Mouse (Mus musculus): ENCODE results near the gene Dap. TPM values are rescaled to one million over a fixed set of nuclear protein-coding genes. Genes with fewer than 3 reads are reported as not detected.

The Dap gene
- polyA plus RNA-seq, 1 experiment from 2014 or later: 65.1 TPM

- peaks cover 15% of the 10 kb centered on the region for H3K4me1 ChIP-seq (ENCODE audit: control insufficient read depth, insufficient read depth, low read length)
- H3K4me2 ChIP-seq: no peak overlapping the region
- no peak overlapping the region for H3K4me3 ChIP-seq (ENCODE audit: low read depth, low read length)
- no peak for ATAC-seq (replicated peaks; ENCODE audit: insufficient number of reproducible peaks, low FRiP score, low TSS enrichment)
- H3K36me3 ChIP-seq (ENCODE audit: control insufficient read depth, insufficient read depth, low read length): no peaks in the 10 kb centered on the region
- no peak overlapping the region for H3K27ac ChIP-seq (ENCODE audit: low read depth, low read length)
- no peak overlapping the region for H3K9ac ChIP-seq (ENCODE audit: low read depth, low read length)
- no peaks in the 10 kb centered on the region for H3K9me3 ChIP-seq (replicated peaks; ENCODE audit: control insufficient read depth, low read length)
- no peaks in the 10 kb centered on the region for H3K27me3 ChIP-seq (ENCODE audit: control insufficient read depth, insufficient read depth, low read length)
- 91% methylated on average over 1 of the region's 1 CpGs for WGBS (ENCODE audit: insufficient replicate concordance)
Observed at GRCm38 (mm10) chr15:31233006-31233405, 8.9 kb downstream of the Dap start.

- no peak overlapping the region for H3K4me2 ChIP-seq
- no peak overlapping the region for H3K4me3 ChIP-seq (ENCODE audit: low read depth, low read length)
- H3K36me3 ChIP-seq (ENCODE audit: control insufficient read depth, insufficient read depth, low read length): no peaks in the 10 kb centered on the region; the same call in 1 of the 2 replicates
- 83% methylated on average over 9 of the region's 9 CpGs for WGBS (ENCODE audit: insufficient replicate concordance)
- H3K27ac ChIP-seq (ENCODE audit: low read depth, low read length): no peak overlapping the region
- H3K4me1 ChIP-seq (ENCODE audit: control insufficient read depth, insufficient read depth, low read length): peaks cover 19% of the 10 kb centered on the region
- no peaks in the 10 kb centered on the region for H3K9me3 ChIP-seq (replicated peaks; ENCODE audit: control insufficient read depth, low read length)
- no peak overlapping the region for H3K9ac ChIP-seq (ENCODE audit: low read depth, low read length)
- ATAC-seq (replicated peaks; ENCODE audit: insufficient number of reproducible peaks, low FRiP score, low TSS enrichment): no peak
- H3K27me3 ChIP-seq (ENCODE audit: control insufficient read depth, insufficient read depth, low read length): no peaks in the 10 kb centered on the region
Observed at GRCm38 (mm10) chr15:31235794-31236548, 11.9 kb downstream of the Dap start.

GRCm38 (mm10) chr15:31236549-31236907 is 12.4 kb downstream of the Dap start:
- Histone ChIP-seq H3K4me3 (ENCODE audit: low read depth, low read length) (no peak overlapping the region), H3K27me3 (ENCODE audit: control insufficient read depth, insufficient read depth, low read length) (no peaks in the 10 kb centered on the region), H3K4me2 (no peak overlapping the region), H3K27ac (ENCODE audit: low read depth, low read length) (no peak overlapping the region), H3K9me3 (replicated peaks; ENCODE audit: control insufficient read depth, low read length) (no peaks in the 10 kb centered on the region), H3K36me3 (ENCODE audit: control insufficient read depth, insufficient read depth, low read length) (no peaks in the 10 kb centered on the region; the same call in none of the 2 replicates), H3K4me1 (ENCODE audit: control insufficient read depth, insufficient read depth, low read length) (peaks cover 19% of the 10 kb centered on the region), H3K9ac (ENCODE audit: low read depth, low read length) (no peak overlapping the region)
- no peak for ATAC-seq (replicated peaks; ENCODE audit: insufficient number of reproducible peaks, low FRiP score, low TSS enrichment)
- WGBS (ENCODE audit: insufficient replicate concordance): 88% methylated on average over 9 of the region's 9 CpGs

- no peak overlapping the region for H3K4me3 ChIP-seq (ENCODE audit: low read depth, low read length)
- H3K4me1 ChIP-seq (ENCODE audit: control insufficient read depth, insufficient read depth, low read length): peaks cover 19% of the 10 kb centered on the region
- ATAC-seq (replicated peaks; ENCODE audit: insufficient number of reproducible peaks, low FRiP score, low TSS enrichment): peak; percentile 29; the same call in 1 of the 2 replicates
- H3K27ac ChIP-seq (ENCODE audit: low read depth, low read length): peak overlapping the region; percentile 50
- peaks cover 5% of the 10 kb centered on the region for H3K36me3 ChIP-seq (ENCODE audit: control insufficient read depth, insufficient read depth, low read length)
- no peaks in the 10 kb centered on the region for H3K27me3 ChIP-seq (ENCODE audit: control insufficient read depth, insufficient read depth, low read length)
- H3K4me2 ChIP-seq: no peak overlapping the region
- H3K9ac ChIP-seq (ENCODE audit: low read depth, low read length): peak overlapping the region; percentile 10; the same call in 1 of the 2 replicates
- 41% methylated on average over 11 of the region's 11 CpGs for WGBS (ENCODE audit: insufficient replicate concordance)
- H3K9me3 ChIP-seq (replicated peaks; ENCODE audit: control insufficient read depth, low read length): no peaks in the 10 kb centered on the region
Observed at GRCm38 (mm10) chr15:31237368-31237767, 13.3 kb downstream of the Dap start.

- H3K4me2 ChIP-seq: no peak overlapping the region
- H3K36me3 ChIP-seq (ENCODE audit: control insufficient read depth, insufficient read depth, low read length): peaks cover 5% of the 10 kb centered on the region
- no peak overlapping the region for H3K4me3 ChIP-seq (ENCODE audit: low read depth, low read length)
- no peak for ATAC-seq (replicated peaks; ENCODE audit: insufficient number of reproducible peaks, low FRiP score, low TSS enrichment)
- H3K9me3 ChIP-seq (replicated peaks; ENCODE audit: control insufficient read depth, low read length): no peaks in the 10 kb centered on the region
- no peaks in the 10 kb centered on the region for H3K27me3 ChIP-seq (ENCODE audit: control insufficient read depth, insufficient read depth, low read length)
- peaks cover 19% of the 10 kb centered on the region for H3K4me1 ChIP-seq (ENCODE audit: control insufficient read depth, insufficient read depth, low read length)
- H3K9ac ChIP-seq (ENCODE audit: low read depth, low read length): no peak overlapping the region
- 0 out of 2 replicates have a peak overlapping the region, but pooled peaks have one; percentile 50 for H3K27ac ChIP-seq (ENCODE audit: low read depth, low read length)
- WGBS (ENCODE audit: insufficient replicate concordance): 68% methylated on average over 5 of the region's 5 CpGs
Observed at GRCm38 (mm10) chr15:31237898-31238297, 13.8 kb downstream of the Dap start.

- WGBS (ENCODE audit: insufficient replicate concordance): 63% methylated on average over 11 of the region's 11 CpGs
- no peak overlapping the region for H3K27ac ChIP-seq (ENCODE audit: low read depth, low read length)
- H3K4me2 ChIP-seq: no peak overlapping the region
Observed at GRCm38 (mm10) chr15:31238611-31239010, 14.5 kb downstream of the Dap start.

GRCm38 (mm10) chr15:31239713-31240112 is 15.6 kb downstream of the Dap start:
- H3K4me2 ChIP-seq: no peak overlapping the region
- 78% methylated on average over 13 of the region's 13 CpGs for WGBS (ENCODE audit: insufficient replicate concordance)
- H3K9me3 ChIP-seq (replicated peaks; ENCODE audit: control insufficient read depth, low read length): no peaks in the 10 kb centered on the region
- no peak overlapping the region for H3K27ac ChIP-seq (ENCODE audit: low read depth, low read length)
- H3K4me3 ChIP-seq (ENCODE audit: low read depth, low read length): no peak overlapping the region
- H3K36me3 ChIP-seq (ENCODE audit: control insufficient read depth, insufficient read depth, low read length): peaks cover 5% of the 10 kb centered on the region
- no peak overlapping the region for H3K9ac ChIP-seq (ENCODE audit: low read depth, low read length)
- no peak for ATAC-seq (replicated peaks; ENCODE audit: insufficient number of reproducible peaks, low FRiP score, low TSS enrichment)
- peaks cover 19% of the 10 kb centered on the region for H3K4me1 ChIP-seq (ENCODE audit: control insufficient read depth, insufficient read depth, low read length)
- no peaks in the 10 kb centered on the region for H3K27me3 ChIP-seq (ENCODE audit: control insufficient read depth, insufficient read depth, low read length)

More at GRCm38 (mm10) chr15:31238611-31239010, 14.5 kb downstream of the Dap start:
- H3K4me1 ChIP-seq (ENCODE audit: control insufficient read depth, insufficient read depth, low read length): peaks cover 19% of the 10 kb centered on the region
- 0 out of 2 replicates have a peak overlapping the region, but pooled peaks have one; percentile 22 for H3K9ac ChIP-seq (ENCODE audit: low read depth, low read length)
- no peak overlapping the region for H3K4me3 ChIP-seq (ENCODE audit: low read depth, low read length)
- no peak for ATAC-seq (replicated peaks; ENCODE audit: insufficient number of reproducible peaks, low FRiP score, low TSS enrichment)
- peaks cover 5% of the 10 kb centered on the region for H3K36me3 ChIP-seq (ENCODE audit: control insufficient read depth, insufficient read depth, low read length)
- H3K27me3 ChIP-seq (ENCODE audit: control insufficient read depth, insufficient read depth, low read length): no peaks in the 10 kb centered on the region
- no peaks in the 10 kb centered on the region for H3K9me3 ChIP-seq (replicated peaks; ENCODE audit: control insufficient read depth, low read length)

GRCm38 (mm10) chr15:31240181-31240580 is 16.1 kb downstream of the Dap start:
- Histone ChIP-seq H3K27me3 (ENCODE audit: control insufficient read depth, insufficient read depth, low read length) (no peaks in the 10 kb centered on the region), H3K36me3 (ENCODE audit: control insufficient read depth, insufficient read depth, low read length) (peaks cover 5% of the 10 kb centered on the region), H3K4me2 (no peak overlapping the region), H3K4me1 (ENCODE audit: control insufficient read depth, insufficient read depth, low read length) (peaks cover 15% of the 10 kb centered on the region), H3K9ac (ENCODE audit: low read depth, low read length) (no peak overlapping the region), H3K9me3 (replicated peaks; ENCODE audit: control insufficient read depth, low read length) (no peaks in the 10 kb centered on the region), H3K27ac (ENCODE audit: low read depth, low read length) (no peak overlapping the region), H3K4me3 (ENCODE audit: low read depth, low read length) (no peak overlapping the region)
- WGBS (ENCODE audit: insufficient replicate concordance): 91% methylated on average over 4 of the region's 4 CpGs
- no peak for ATAC-seq (replicated peaks; ENCODE audit: insufficient number of reproducible peaks, low FRiP score, low TSS enrichment)

GRCm38 (mm10) chr15:31243260-31243659 is 19.1 kb downstream of the Dap start:
- H3K27me3 ChIP-seq (ENCODE audit: control insufficient read depth, insufficient read depth, low read length): no peaks in the 10 kb centered on the region
- no peak overlapping the region for H3K4me3 ChIP-seq (ENCODE audit: low read depth, low read length)
- no peaks in the 10 kb centered on the region for H3K9me3 ChIP-seq (replicated peaks; ENCODE audit: control insufficient read depth, low read length)
- no peak overlapping the region for H3K9ac ChIP-seq (ENCODE audit: low read depth, low read length)
- ATAC-seq (replicated peaks; ENCODE audit: insufficient number of reproducible peaks, low FRiP score, low TSS enrichment): no peak
- 65% methylated on average over 10 of the region's 10 CpGs for WGBS (ENCODE audit: insufficient replicate concordance)
- H3K36me3 ChIP-seq (ENCODE audit: control insufficient read depth, insufficient read depth, low read length): peaks cover 5% of the 10 kb centered on the region
- no peak overlapping the region for H3K27ac ChIP-seq (ENCODE audit: low read depth, low read length)
- no peak overlapping the region for H3K4me2 ChIP-seq
- peaks cover 17% of the 10 kb centered on the region for H3K4me1 ChIP-seq (ENCODE audit: control insufficient read depth, insufficient read depth, low read length)
